Mouse (Mus musculus) liver, postnatal 0 days (tissue): ENCODE data around the gene Slc38a9.

ENCODE experiments used
- CTCF ChIP-seq: sonication (generic); IDR thresholded peaks from 2 replicates; pipeline ENCODE4 v1.5.1; 2016; ENCODE audit warnings: antibody characterized with exemption, low read depth
- EP300 ChIP-seq: IDR thresholded peaks from 2 replicates; pipeline ENCODE4 v1.6.1; 2016; ENCODE audit warnings: antibody characterized with exemption, low read depth, mild to moderate bottlenecking

DNA sequence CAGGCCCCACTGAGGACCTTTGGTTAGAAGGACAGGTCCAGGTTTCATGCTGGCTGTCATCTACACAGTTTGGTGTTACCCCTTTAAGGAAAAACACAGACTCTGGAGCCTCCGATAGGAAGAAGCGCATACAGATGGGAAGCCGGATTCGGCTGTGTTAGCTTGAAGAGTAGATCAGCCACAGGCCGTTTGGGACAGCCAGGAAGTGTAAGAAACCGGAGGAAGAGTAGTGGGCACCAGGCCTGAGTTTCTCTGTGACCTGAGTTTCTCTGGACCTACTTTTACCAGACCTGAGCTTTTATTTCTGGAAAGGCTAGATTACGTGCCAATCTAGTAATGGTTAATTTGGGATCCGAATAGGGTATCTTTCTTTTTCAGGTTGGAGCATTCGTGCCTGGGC, 76.6 kb downstream of the Slc38a9 start:
- TF ChIP-seq CTCF: no peak
- no peak for TF ChIP-seq EP300
